Mouse (Mus musculus) adrenal gland, adult (tissue): ENCODE data around the gene Slc22a5.

Experiments
- DNase-seq, 2 experiments: peaks; one replicate each; pipeline ENCODE4 v3.0.0; 2022 to 2023; ENCODE audit warnings: low spot score in 1 of 2; ENCODE audit not compliant: inconsistent age in 2 of 2

Gene Slc22a5

GRCm38 (mm10) chr11:53842161-53842581 is 49.3 kb downstream of the Slc22a5 start:
- DNase-seq = no peak

- DNase-seq = no peak
These were observed 49.9 kb downstream of the Slc22a5 start for GRCm38 (mm10) chr11:53841514-53841913.

- DNase-seq = peak in 1 of 2 experiments; percentile 30
These were observed 51.5 kb downstream of the Slc22a5 start for GRCm38 (mm10) chr11:53839663-53840642.

- no peak for DNase-seq
These were observed 52.3 kb downstream of the Slc22a5 start for GRCm38 (mm10) chr11:53839147-53839546.

GRCm38 (mm10) chr11:53837731-53838130 is 53.7 kb downstream of the Slc22a5 start:
- DNase-seq = no peak

GRCm38 (mm10) chr11:53835379-53836010 is 56.0 kb downstream of the Slc22a5 start:
- no peak for DNase-seq

GRCm38 (mm10) chr11:53825409-53825808 is 66.1 kb downstream of the Slc22a5 start:
- DNase-seq = no peak

- no peak for DNase-seq
These were observed 69.5 kb downstream of the Slc22a5 start for GRCm38 (mm10) chr11:53821945-53822338.

GRCm38 (mm10) chr11:53821230-53821944 is 70.1 kb downstream of the Slc22a5 start:
- DNase-seq = no peak

GRCm38 (mm10) chr11:53820516-53821170 is 70.8 kb downstream of the Slc22a5 start:
- DNase-seq = no peak

- no peak for DNase-seq
These were observed 71.9 kb downstream of the Slc22a5 start for GRCm38 (mm10) chr11:53819511-53819910.

GRCm38 (mm10) chr11:53818794-53819193 is 72.7 kb downstream of the Slc22a5 start:
- peak; percentile 44 to 67 for DNase-seq

- DNase-seq = no peak
These were observed 74.6 kb downstream of the Slc22a5 start for GRCm38 (mm10) chr11:53816841-53817375.

GRCm38 (mm10) chr11:53814810-53815209 is 76.7 kb downstream of the Slc22a5 start:
- no peak for DNase-seq
